Mouse (Mus musculus): ENCODE measurements around the gene Gm5773.
"Not testable (repeated sequence)": the region's sequence is repeated elsewhere in the genome, so short reads cannot be mapped to it uniquely, and the experiment has no call there.

Gm5773 gene

DNA sequence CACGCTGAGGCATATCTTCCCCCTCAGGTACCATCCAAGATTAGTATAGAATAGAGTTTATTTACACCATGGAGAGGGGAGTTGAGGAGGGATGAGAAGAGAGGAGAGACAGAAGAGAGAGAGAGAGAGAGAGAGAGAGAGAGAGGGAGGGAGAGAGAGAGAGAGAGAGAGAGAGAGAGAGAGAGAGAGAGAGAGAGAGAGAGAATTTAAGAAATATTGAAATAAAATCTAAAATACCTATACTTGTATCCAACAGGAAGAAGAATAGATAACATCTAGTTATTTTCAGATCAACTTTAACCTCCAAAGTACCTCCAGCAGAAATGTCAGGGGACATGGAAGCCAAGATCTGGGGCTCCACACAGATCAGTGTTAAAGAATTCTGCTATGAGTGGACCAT lies at the start of gene Gm5773:
Gene Gm5773 (plus strand): TSS at position 301 of the 400 bp plus-strand sequence.
- not testable (repeated sequence) for DNase-seq (ENCODE audit: low spot score)

DNA sequence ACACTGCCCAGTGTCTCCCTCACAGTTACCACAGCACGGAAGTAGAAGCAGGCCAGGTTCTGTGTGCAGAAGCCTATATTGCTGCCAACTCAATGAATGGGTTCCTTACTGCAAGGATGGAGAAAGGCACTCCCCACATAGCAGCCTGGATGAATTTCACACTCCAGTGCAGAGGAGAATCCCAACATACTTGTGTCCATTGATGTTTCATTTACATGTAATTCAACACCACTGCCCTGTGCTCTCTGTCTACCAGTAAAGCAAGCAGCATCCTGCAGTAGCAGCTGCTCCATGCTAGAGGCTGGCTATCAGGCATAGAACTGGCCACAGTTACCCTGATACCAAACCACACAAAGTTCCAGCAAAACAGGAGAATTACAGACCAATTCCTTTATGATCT lies 27.3 kb upstream of the Gm5773 start:
- DNase-seq (ENCODE audit: low spot score) = not testable (repeated sequence)

DNA sequence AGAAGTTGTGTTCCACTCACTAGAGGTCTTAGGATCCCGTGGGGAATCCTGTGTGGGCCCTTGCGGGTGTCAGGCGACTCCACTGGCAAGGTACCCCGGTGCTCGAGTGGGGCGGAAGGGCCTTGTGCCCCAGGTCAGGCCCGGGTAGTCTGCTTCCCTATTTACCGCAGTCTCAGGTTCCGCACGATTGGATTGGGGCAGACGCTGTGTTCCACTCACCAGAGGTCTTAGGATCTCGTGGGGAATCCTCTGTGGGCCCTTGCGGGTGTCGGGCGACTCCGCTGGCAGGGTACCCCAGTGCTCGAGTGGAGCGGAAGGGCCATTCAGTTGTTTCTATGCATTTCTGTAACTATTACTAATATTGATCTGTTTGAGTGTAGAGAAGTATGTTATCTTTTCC lies 18.8 kb upstream of the Gm5773 start:
- not testable (repeated sequence) for DNase-seq (ENCODE audit: low spot score)

DNA sequence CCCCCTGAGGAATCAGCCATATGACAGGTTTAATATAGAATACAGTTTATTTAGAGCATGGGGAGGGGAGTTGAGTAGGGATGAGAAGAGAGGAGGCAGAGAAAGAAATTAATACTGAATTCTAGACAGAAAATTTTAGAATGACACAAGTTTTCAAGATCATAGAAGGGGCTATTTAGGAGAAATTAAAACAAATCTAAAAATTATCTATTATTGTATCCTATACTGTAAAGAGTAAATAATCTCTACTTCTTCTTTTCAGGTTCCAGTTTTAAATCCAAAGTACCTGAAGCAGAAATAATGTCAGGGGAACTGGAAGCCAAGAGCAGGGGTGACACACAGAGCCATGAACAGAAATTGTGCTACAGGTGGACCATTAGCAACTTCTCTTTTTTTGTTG lies 23.3 kb downstream of the Gm5773 start, which contains the start of gene Tdpoz4:
Gene Tdpoz4 (plus strand): TSS at position 301 of the 400 bp plus-strand sequence.
- not testable (repeated sequence) for DNase-seq (ENCODE audit: low spot score)

DNA sequence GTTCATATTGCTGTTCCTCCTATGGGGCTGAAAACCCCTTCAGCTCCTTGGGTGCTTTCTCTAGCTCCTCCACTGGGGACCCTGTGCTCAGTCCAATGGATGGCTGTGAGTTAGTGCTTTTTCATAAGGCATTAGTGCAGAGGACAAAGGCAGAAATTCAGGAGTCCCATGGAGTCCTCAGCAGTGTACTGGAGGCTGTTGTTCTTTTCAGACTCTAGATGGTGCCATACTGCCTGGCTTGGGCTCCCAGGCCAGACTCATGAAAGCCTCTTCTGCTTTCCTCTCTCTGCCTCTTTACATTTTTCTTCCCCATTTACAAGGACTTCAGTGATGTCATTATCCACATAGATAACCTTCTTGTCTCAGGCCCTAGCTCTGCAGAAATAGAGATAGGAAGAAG lies 40.5 kb downstream of the Gm5773 start:
- not testable (repeated sequence) for DNase-seq (ENCODE audit: low spot score)
